Mouse (Mus musculus): ENCODE data around the gene Kitl. TPM values are rescaled to one million over a fixed set of nuclear protein-coding genes. Genes with fewer than 3 reads are reported as not detected.

The Kitl gene
- polyA plus RNA-seq, 1 experiment from 2014 or later, result 36.8 TPM

Small RNA genes lying within 50 kb of the gene (microRNA-seq; reads per million reads assigned to microRNA genes)
- gene Gm22918 (not detected), gene Gm25287 (not detected)

All from stomach, embryonic 16.5 days (tissue).